Mouse (Mus musculus): ENCODE measurements at regions not wholly inside any gene's neighbourhood (a gene's known extent, or its start where the extent isn't known, plus 50 kb on each side); places are given as distances from the start of the nearest gene placed in this dataset.

DNA sequence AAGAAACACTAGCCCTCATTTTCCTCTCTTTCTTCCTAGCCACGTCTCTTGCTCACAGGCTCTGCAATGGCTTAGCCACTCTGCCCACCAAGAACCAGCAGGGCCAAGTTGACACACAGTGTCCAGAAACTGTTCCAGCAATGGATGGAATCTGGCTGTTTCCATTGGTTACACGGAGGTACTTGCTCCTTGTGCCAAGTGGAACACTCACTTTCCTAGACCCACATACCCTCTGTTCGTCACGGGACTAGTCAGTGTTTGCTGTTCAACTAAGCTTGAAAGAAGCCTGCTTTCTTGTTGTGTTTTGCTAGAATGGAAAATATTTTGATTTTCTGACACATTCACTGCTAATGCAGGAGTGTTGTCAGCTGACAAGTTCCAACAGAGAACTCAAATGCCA, 575.7 kb upstream of the Gulo start:
- no peak for ATAC-seq (replicated peaks; ENCODE audit: low read depth, poor library complexity, severe bottlenecking)

DNA sequence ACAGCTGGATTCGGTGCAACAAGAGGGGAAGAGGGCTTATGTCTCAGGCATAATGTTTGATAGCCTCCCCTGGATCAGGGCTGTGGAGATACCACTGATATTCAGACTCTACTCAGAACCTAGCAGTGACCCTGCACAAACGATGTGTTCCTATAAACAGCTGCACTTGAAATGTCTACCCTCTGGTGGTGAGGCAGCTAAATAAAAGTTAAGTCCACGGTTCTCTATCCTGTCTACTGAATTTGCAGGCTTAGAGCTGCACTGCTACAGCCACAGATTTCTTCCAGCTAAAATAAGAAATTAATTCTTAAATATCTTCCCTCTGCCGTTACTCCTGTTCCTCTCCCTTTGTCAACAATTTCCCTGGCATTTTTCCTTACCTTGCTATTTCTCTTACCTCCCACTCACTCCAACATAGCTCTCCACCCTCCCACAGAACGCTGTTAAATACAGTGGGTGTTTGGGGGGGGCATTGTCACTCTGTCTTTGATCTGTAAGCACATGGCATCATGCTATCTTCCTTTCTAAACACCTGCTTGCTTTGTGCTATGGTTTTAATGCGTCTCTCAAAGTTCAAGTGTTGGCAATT, 571.0 kb upstream of the Gulo start:
- no peak for ATAC-seq (replicated peaks; ENCODE audit: low read depth, poor library complexity, severe bottlenecking)

DNA sequence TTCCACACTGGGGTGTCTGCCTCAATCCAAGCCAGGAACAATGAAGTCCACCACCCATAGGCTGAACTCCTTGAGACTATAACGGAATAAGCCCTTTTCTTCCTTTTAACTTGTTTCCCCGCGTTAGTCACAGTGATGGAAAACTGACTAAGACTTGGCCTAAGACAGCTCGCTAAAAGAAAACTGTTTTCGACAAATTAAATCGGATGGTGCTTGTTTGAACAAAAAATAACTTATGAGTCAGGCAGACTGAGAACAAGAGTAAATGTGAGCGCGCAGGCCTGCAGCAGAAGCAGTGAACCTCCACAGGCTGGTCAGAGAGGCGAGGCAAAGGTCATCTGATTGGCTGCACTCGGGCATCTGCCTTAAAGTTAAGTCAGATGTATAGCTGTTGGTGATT, 557.6 kb upstream of the Gulo start:
- no peak for ATAC-seq (replicated peaks; ENCODE audit: low read depth, poor library complexity, severe bottlenecking)

DNA sequence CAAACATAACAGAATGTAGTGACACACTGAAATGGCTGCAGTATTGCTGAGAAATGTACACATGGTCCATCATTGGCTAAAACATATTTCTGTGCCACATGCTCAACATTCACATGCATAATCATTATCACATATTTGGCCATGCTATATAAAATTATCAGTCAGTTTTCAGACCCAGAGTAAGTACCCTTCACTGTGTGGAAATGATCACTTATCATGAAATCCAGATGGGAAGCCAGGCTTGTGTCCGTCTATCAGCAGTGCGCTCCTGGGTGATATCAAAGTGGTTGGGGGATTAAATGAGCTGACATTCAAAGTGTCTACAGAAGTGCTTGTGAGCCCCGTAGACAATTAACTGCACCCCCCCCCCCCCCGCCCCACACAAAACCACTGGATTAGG, 553.7 kb upstream of the Gulo start:
- ATAC-seq (replicated peaks; ENCODE audit: low read depth, poor library complexity, severe bottlenecking): no peak

DNA sequence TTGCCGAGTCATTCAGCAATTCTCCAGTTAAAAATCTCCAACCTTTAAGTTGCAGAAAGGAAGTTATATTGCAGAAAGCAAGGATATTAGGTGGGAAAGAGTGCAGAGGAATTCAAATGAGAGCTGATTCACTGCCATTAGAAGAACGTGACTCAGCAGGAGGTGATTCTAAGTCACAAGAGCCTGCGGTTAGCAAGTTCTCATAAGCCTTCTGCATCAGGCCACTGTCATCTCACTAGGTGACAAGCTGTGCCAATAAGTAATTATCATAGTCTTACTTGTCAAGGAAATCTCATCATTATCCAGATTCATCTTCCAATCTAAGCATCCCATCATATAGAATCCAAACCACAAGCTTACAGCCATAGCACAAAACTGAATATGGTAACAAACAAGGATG, 552.7 kb upstream of the Gulo start:
- ATAC-seq (replicated peaks; ENCODE audit: low read depth, poor library complexity, severe bottlenecking): no peak

DNA sequence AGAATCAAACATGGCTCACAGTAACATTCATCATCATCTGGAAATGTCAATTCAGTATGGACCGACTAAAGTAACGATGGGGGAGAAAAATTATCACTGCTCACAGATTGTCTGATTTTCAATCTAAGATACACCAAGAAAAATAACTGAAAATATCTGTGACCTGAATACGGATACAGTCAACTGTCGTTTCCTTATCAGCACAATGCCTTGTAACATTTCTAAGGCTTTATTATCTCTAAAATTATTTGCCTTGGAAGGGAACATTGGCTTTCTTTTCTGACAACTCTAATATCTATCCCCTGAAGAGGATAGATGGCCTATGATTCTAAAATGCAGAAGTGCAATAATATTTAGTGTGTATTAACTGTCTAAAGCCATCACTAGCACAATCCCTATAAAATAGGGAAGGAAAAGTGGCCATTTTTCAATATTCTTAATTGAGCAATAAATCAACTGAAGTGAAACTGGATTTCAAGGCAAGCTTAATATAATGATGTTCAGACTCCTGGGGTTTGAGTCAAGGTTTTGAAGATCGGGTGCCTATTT, 552.1 kb upstream of the Gulo start:
- peak; percentile 39; the same call in 1 of the 2 replicates for ATAC-seq (replicated peaks; ENCODE audit: low read depth, poor library complexity, severe bottlenecking)

DNA sequence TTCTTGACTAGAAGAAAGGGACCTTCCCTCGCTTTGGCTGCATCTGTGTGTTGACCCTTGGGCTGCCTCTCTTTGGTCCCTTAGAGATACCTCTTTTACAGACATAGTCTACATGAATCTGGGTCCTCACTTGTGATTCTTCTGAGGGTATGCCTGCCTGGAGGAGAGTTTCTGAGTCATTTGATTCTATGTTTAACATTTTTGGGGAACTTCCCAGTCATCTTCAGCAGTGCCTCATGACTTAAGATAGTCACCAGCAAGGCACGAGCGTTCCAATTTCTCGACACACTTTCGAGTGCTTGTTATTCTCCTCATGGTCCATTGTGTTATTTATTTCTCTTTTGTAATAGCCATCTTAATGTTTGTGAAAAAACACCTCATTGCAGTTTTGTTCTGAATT, 549.4 kb upstream of the Gulo start:
- ATAC-seq (replicated peaks; ENCODE audit: low read depth, poor library complexity, severe bottlenecking): no peak

DNA sequence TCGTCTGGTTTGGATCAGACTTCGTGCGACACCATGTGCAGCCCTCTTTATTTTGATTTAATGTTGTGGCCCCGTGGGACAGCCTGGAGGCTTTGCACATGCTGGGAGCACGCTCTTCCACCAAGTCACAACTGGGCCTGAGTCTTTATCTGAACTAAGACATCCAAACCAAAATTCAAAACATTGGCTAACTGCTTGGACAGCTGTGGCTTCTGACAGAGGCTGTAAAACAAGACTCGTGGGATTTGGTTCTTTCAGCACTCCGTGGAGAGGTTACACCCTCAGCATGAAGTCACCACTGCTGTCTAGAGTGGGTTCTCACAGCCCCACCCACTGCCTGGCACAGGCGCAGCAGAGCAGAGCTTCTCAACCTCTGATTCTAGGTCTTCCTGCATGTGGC, 548.6 kb upstream of the Gulo start:
- ATAC-seq (replicated peaks; ENCODE audit: low read depth, poor library complexity, severe bottlenecking): no peak

DNA sequence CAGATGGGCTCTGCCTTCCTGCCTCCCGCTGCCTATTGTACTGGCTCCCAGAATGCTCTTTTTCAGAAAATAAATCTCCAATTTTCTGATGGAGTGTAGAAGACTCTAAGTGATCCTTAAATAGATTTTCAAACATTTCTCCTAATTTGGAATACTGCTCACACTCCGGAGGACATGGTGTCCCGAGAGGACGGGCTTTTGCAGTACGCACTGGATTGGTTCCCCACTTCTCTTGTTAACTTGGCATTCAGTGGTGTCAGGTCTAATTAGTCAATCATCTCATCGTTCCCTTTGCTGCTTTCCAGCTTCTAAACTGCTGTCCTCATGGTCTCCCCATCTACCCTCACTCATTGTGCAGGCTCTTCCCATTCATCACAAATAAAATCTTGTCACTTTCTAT, 529.5 kb upstream of the Gulo start:
- no peak for ATAC-seq (replicated peaks; ENCODE audit: low read depth, poor library complexity, severe bottlenecking)

DNA sequence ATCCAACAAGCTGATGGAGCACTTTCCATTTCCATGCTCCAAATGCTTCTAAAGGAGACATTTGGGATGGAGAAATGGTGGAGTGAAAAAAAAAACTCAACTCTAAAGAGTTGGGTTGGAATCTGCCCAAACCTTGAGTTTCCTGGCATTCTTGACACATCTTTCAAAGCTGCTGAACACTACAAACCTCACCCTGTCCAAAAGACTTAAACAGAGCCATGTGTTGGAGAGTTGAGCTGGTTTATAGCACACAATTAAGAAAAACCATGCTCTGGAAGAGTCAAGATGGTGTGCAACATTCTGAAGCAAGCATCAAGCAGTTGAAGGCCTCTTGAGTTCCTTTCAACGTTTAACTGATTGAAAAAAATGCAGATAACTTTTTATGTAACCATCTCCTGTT, 525.7 kb upstream of the Gulo start:
- no peak for ATAC-seq (replicated peaks; ENCODE audit: low read depth, poor library complexity, severe bottlenecking)

DNA sequence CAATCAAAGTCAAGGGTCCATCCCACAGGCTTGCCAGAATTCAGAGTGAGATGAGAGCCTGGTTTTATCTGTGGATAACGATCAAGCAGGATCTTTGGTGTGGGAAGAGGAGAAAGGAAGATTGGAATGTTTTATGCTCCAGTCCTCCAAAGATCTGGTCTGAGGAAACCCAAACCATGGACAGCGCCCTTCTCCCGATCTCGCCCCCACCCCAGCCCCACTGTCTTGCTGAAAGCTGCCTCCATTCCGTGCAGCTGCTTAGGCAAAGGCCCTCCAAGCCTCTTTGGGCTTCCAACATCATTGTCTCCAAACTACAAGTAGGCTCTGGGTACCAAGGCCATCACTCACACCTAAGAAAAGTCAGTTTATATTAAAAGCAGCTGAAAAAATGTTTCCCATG, 519.1 kb upstream of the Gulo start:
- no peak for ATAC-seq (replicated peaks; ENCODE audit: low read depth, poor library complexity, severe bottlenecking)

DNA sequence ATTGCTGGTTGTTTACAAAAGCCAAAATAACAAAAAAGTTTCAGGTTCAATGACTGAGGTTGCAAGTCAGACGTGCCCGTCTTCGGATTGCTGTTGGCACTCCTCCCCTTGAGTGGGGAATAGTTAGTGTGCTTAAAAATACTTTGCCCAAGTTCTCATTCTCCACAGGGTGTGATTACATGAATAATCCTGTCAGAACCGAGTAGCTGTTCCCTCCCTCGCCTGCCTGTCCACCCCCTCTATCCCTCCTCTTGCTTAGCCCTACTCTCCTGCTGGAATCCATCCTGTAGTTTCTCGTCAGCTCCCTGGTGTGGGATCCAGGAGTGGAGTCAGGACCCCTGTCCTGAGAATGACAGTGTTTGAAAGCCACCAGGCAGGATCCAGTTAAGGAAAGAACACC, 518.1 kb upstream of the Gulo start:
- no peak for ATAC-seq (replicated peaks; ENCODE audit: low read depth, poor library complexity, severe bottlenecking)

DNA sequence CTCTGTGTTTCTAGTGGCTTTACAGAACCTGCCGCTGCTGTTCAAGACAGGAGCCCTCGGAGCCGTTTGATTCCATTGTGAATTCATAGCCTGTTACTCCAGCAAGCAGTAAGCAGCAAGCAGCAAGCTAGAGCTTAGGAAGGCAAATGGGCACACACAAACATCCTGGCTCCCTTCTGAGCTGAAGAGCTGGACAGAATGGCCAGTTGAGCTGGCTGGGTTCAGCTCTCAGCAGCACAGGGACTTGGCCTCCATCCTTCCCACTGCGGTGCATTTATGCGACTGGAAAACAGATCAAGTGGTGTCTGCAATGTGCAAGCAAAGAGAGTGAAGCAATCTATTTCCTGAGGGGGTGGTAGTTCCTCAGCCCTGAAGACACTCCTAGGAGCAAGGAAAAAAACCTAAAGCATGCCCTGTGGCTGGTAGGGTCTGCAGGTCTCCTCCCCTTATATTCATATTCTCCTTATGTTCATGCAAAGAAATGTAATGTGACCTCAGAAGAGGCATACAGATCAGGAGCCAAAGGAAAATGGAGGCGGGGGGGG, 513.9 kb upstream of the Gulo start:
- no peak for ATAC-seq (replicated peaks; ENCODE audit: low read depth, poor library complexity, severe bottlenecking)

DNA sequence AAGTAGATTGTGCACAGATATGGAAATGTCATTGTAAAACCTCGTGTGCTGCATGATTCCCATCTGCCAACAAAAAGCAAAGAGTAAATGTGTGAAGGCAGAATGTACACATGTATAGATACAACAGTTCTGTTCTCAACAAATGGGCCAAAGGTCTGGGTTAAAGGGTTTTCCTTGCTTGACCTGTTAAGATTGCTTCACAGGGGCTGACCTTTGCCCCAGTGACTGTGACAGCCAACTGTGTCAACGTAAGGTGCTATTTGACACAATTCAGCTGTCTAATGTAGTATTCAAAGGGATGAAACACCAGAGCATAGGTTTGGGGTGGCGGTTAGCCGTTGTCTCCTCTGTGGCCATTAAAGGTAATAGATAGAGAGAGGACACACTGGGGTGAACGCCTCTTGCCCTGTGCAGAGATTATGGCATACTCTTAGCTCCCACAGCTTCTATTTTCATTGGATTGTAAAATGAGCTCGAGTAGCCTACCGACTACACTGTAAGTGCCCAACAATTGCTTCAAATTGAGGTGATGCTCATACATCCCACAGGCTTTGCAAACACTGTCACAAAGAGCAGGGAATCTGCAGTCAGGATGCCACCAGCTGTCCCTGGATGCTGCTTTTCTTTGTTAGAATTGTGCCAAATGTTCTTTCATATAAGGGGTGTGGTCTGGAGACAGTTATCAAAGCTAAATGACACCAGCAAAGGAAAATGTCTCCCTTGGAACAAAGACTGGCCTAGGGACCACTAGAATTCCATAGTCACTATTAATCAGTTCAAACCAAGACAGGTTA, 513.0 kb upstream of the Gulo start:
- no peak for ATAC-seq (replicated peaks; ENCODE audit: low read depth, poor library complexity, severe bottlenecking)

DNA sequence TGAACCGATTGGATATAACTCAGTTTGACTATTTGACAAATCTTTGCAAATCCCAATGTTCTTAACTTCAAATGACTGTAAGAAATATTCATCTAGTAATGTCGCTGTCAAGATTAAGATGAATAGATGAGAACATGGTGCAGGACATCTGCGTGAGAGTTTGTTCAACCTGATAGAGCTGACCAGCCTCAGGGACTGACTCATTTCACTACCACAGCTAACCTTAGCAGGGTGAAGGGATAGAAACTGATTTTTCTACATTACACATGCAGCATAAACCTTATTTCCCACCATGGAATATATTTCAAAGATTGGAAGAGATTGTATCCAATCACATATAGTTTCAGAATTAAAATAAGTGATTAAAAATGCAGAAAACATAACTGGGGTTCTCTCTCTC, 507.8 kb upstream of the Gulo start:
- ATAC-seq (replicated peaks; ENCODE audit: low read depth, poor library complexity, severe bottlenecking): no peak

DNA sequence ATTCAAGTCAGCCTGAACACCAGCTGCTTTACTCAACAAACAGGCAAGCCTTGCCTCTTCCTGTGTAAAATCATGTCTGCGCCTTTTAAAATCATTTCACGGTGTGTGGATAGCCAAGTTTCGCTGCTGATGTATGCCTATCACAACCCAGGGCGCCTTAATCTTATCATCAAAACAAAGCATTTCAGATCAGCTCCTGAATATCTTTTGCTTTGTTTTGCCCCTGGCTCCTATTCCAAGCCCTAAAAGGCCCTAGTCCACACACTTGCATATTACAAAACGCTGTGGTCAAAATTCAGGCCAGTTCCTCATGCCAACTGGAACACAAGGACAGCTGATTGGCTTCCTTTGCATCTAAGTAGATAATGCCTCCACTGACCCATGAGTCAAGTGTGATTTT, 501.7 kb upstream of the Gulo start:
- ATAC-seq (replicated peaks; ENCODE audit: low read depth, poor library complexity, severe bottlenecking): no peak

DNA sequence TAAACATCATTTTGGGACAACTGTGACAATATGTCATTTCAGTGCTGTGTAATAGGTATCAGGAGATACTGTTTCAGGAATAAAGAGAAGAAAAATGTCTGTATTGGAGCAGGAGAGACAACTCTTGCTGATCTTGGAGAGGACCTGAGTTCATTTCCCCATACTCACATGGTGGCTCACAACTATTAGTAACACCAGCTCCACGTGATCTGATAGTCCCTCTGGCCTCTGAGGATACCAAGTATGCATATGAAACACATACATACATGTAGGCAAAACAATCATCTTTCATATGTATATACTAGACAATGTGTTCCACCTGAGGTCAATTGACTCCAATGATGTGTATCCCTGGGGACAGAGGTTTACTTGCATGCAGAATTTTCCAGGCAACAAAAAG, 501.2 kb upstream of the Gulo start:
- ATAC-seq (replicated peaks; ENCODE audit: low read depth, poor library complexity, severe bottlenecking): no peak

DNA sequence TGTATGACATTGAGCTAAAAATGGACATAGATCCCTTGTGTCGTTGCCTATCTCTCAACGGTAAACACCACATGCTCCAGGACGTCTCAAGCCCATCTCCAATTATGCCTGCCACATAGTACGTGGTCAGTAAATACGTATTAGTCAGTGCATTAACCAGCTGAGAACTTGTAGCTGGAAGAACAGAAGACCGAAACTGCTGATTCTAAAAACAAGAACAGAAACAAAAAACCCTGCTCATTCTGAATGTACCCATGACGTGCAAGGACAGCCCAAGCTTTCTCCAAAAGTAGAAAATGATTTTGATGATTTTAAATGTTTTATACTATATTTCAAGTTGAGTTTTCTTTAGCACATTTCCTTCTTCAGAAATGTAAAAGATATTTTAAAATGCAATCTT, 500.7 kb upstream of the Gulo start:
- no peak for ATAC-seq (replicated peaks; ENCODE audit: low read depth, poor library complexity, severe bottlenecking)

DNA sequence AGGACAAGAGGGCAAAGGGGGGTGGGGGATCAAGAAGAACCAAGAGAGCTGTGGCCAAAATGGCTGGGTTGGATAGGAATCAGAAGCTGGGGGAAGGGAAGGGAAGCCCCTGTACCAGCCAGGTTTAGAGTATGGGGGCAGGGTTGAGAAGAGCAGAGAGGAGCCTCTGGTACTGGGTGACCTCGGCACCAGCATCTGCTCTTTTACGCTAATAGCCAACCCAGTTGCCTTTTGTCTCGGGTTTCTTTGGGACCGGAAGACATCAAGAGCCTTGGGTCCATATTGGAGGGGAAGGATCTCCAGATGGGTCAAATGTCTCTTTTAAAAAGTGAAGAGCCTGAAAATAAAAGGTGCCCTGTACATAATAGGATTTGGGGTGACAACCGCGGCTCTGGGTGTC, 493.0 kb upstream of the Gulo start:
- ATAC-seq (replicated peaks; ENCODE audit: low read depth, poor library complexity, severe bottlenecking): no peak

DNA sequence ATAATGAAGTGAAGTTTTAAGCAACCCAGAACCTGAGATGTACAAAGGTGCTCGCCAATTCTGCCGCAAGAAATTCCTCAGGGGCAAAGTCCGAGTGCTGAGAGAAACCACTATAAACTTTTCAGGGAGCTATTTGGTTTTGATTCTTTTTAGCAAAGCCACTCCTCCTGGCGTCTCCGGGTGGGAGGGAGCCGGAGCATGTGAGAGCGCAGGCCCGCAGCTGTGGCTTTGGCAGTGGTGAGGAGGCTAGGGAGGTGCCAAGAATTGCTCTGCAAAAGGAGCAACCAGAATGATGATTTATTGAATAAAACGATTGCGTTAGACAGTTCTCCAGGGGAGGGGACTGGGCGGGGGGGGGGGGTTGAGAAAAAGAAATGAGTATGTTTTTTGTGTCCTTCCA, 490.9 kb upstream of the Gulo start:
- ATAC-seq (replicated peaks; ENCODE audit: low read depth, poor library complexity, severe bottlenecking): no peak

DNA sequence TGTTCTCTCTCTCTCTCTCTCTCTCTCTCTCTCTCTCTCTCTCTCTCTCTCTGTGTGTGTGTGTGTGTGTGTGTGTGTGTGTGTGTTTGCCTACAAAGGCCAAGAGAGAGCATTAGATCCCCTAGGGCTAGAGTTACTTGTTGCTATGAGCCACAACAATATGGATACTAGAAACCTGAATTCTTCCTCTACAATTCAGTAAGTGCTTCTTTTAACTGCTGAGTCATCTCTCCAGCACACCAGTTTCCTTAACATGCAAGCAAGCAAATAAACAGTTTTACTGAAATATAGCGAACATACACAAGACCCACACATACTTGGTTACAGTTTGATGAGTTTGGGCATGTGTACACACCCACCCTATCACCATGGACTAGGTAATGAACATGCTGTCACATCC, 486.1 kb upstream of the Gulo start:
- no peak for ATAC-seq (replicated peaks; ENCODE audit: low read depth, poor library complexity, severe bottlenecking)

DNA sequence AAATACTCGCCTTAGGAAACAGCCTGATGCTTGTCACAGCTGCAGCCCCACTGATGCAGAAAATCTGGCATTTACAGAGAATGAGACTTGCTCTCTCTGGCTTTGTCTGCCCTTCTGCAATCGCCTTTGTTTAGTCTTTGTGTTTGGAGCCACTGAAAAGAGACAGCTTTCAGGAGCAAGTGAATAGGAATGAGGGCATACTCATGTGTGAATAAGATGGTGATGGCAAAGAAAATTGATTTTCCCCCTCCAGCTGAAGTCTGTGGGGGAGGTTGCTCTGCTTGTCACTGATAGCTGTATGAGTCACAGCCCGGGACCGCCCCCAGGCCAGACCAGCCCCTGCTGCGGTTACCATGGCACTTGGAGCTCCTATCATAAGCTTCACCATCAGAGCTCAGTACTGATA, 485.5 kb upstream of the Gulo start:
- no peak for ATAC-seq (replicated peaks; ENCODE audit: low read depth, poor library complexity, severe bottlenecking)
